Mouse (Mus musculus): ENCODE data around the gene Rpl14. TPM values are rescaled to one million over a fixed set of nuclear protein-coding genes. Genes with fewer than 3 reads are reported as not detected.
A peak's percentile ranks its signal among the peaks of the same experiment; 100 is the strongest.

Gene Rpl14
- polyA plus RNA-seq, 1 experiment from 2014 or later: 733 TPM

GRCm38 (mm10) chr9:120581941-120582618 is 10.8 kb downstream of the Rpl14 start:
- peaks cover 16% of the 10 kb centered on the region for H3K4me1 ChIP-seq (ENCODE audit: insufficient read depth, low read length)
- WGBS: 20% methylated on average over 21 of the region's 21 CpGs
- no peaks in the 10 kb centered on the region for H3K36me3 ChIP-seq (ENCODE audit: insufficient read depth, low read length)
- peak overlapping the region; percentile 87 for H3K27ac ChIP-seq (ENCODE audit: low read length)
- H3K4me2 ChIP-seq (replicated peaks; ENCODE audit: low read depth, low read length): peak overlapping the region; percentile 94
- peak overlapping the region; percentile 78 for H3K9ac ChIP-seq (replicated peaks; ENCODE audit: low read length)
- H3K9me3 ChIP-seq (ENCODE audit: low read length): no peaks in the 10 kb centered on the region
- no peaks in the 10 kb centered on the region for H3K27me3 ChIP-seq (ENCODE audit: insufficient read depth, low read length)
- H3K4me3 ChIP-seq (ENCODE audit: low read length): peak overlapping the region; percentile 50
- ATAC-seq (ENCODE audit: low FRiP score, low TSS enrichment): peak; percentile 79

- Histone ChIP-seq H3K36me3 (ENCODE audit: insufficient read depth, low read length) (no peaks in the 10 kb centered on the region), H3K27me3 (ENCODE audit: insufficient read depth, low read length) (no peaks in the 10 kb centered on the region), H3K9ac (replicated peaks; ENCODE audit: low read length) (peak overlapping the region; percentile 78), H3K4me3 (ENCODE audit: low read length) (peak overlapping the region; percentile 50), H3K4me1 (ENCODE audit: insufficient read depth, low read length) (peaks cover 14% of the 10 kb centered on the region), H3K4me2 (replicated peaks; ENCODE audit: low read depth, low read length) (peak overlapping the region; percentile 94), H3K27ac (ENCODE audit: low read length) (peak overlapping the region; percentile 87), H3K9me3 (ENCODE audit: low read length) (no peaks in the 10 kb centered on the region)
- ATAC-seq (ENCODE audit: low FRiP score, low TSS enrichment): peak; percentile 84
- 7% methylated on average over 28 of the region's 28 CpGs for WGBS
Observed at GRCm38 (mm10) chr9:120582619-120583308, 11.5 kb downstream of the Rpl14 start.

GRCm38 (mm10) chr9:120583314-120583713 is 12.1 kb downstream of the Rpl14 start:
- Histone ChIP-seq H3K9ac (replicated peaks; ENCODE audit: low read length) (no peak overlapping the region; the same call in 1 of the 2 replicates), H3K9me3 (ENCODE audit: low read length) (no peaks in the 10 kb centered on the region), H3K27me3 (ENCODE audit: insufficient read depth, low read length) (no peaks in the 10 kb centered on the region), H3K36me3 (ENCODE audit: insufficient read depth, low read length) (no peaks in the 10 kb centered on the region), H3K4me3 (ENCODE audit: low read length) (no peak overlapping the region), H3K4me1 (ENCODE audit: insufficient read depth, low read length) (peaks cover 12% of the 10 kb centered on the region), H3K4me2 (replicated peaks; ENCODE audit: low read depth, low read length) (no peak overlapping the region; the same call in 1 of the 2 replicates), H3K27ac (ENCODE audit: low read length) (no peak overlapping the region)
- WGBS: 87% methylated on average over 3 of the region's 3 CpGs
- no peak for ATAC-seq (ENCODE audit: low FRiP score, low TSS enrichment)

GRCm38 (mm10) chr9:120586546-120586945 is 15.3 kb downstream of the Rpl14 start:
- no peaks in the 10 kb centered on the region for H3K36me3 ChIP-seq (ENCODE audit: insufficient read depth, low read length)
- no peak overlapping the region for H3K27ac ChIP-seq (ENCODE audit: low read length)
- 14% methylated on average over 3 of the region's 3 CpGs for WGBS
- ATAC-seq (ENCODE audit: low FRiP score, low TSS enrichment): no peak
- H3K4me3 ChIP-seq (ENCODE audit: low read length): no peak overlapping the region
- no peaks in the 10 kb centered on the region for H3K27me3 ChIP-seq (ENCODE audit: insufficient read depth, low read length)
- peaks cover 12% of the 10 kb centered on the region for H3K4me1 ChIP-seq (ENCODE audit: insufficient read depth, low read length)
- H3K9me3 ChIP-seq (ENCODE audit: low read length): no peaks in the 10 kb centered on the region
- H3K4me2 ChIP-seq (replicated peaks; ENCODE audit: low read depth, low read length): no peak overlapping the region
- no peak overlapping the region for H3K9ac ChIP-seq (replicated peaks; ENCODE audit: low read length)

GRCm38 (mm10) chr9:120591490-120591889 is 20.2 kb downstream of the Rpl14 start:
- WGBS: 4% methylated on average over 9 of the region's 9 CpGs
- H3K4me2 ChIP-seq (replicated peaks; ENCODE audit: low read depth, low read length): no peak overlapping the region
- no peak overlapping the region for H3K27ac ChIP-seq (ENCODE audit: low read length)
- no peak for ATAC-seq (ENCODE audit: low FRiP score, low TSS enrichment)
- H3K4me1 ChIP-seq (ENCODE audit: insufficient read depth, low read length): peaks cover 3% of the 10 kb centered on the region; the same call in 1 of the 2 replicates
- no peak overlapping the region for H3K9ac ChIP-seq (replicated peaks; ENCODE audit: low read length)
- H3K36me3 ChIP-seq (ENCODE audit: insufficient read depth, low read length): no peaks in the 10 kb centered on the region
- no peaks in the 10 kb centered on the region for H3K27me3 ChIP-seq (ENCODE audit: insufficient read depth, low read length)
- no peak overlapping the region for H3K4me3 ChIP-seq (ENCODE audit: low read length)
- H3K9me3 ChIP-seq (ENCODE audit: low read length): no peaks in the 10 kb centered on the region

- peak; percentile 47; the same call in 1 of the 2 replicates for ATAC-seq (ENCODE audit: low FRiP score, low TSS enrichment)
- Histone ChIP-seq H3K4me2 (replicated peaks; ENCODE audit: low read depth, low read length) (no peak overlapping the region), H3K9ac (replicated peaks; ENCODE audit: low read length) (no peak overlapping the region), H3K27ac (ENCODE audit: low read length) (peak overlapping the region; percentile 35; the same call in 1 of the 2 replicates), H3K27me3 (ENCODE audit: insufficient read depth, low read length) (no peaks in the 10 kb centered on the region), H3K9me3 (ENCODE audit: low read length) (no peaks in the 10 kb centered on the region), H3K36me3 (ENCODE audit: insufficient read depth, low read length) (no peaks in the 10 kb centered on the region), H3K4me3 (ENCODE audit: low read length) (no peak overlapping the region), H3K4me1 (ENCODE audit: insufficient read depth, low read length) (peaks cover 3% of the 10 kb centered on the region; the same call in 1 of the 2 replicates)
- WGBS: 33% methylated on average over 9 of the region's 9 CpGs
Observed at GRCm38 (mm10) chr9:120593383-120594101, 22.3 kb downstream of the Rpl14 start.

GRCm38 (mm10) chr9:120594839-120595238 is 23.6 kb downstream of the Rpl14 start:
- ATAC-seq (ENCODE audit: low FRiP score, low TSS enrichment): no peak
- Histone ChIP-seq H3K27ac (ENCODE audit: low read length) (no peak overlapping the region), H3K9ac (replicated peaks; ENCODE audit: low read length) (no peak overlapping the region), H3K4me1 (ENCODE audit: insufficient read depth, low read length) (peaks cover 3% of the 10 kb centered on the region; the same call in 1 of the 2 replicates), H3K4me3 (ENCODE audit: low read length) (no peak overlapping the region), H3K27me3 (ENCODE audit: insufficient read depth, low read length) (no peaks in the 10 kb centered on the region), H3K36me3 (ENCODE audit: insufficient read depth, low read length) (no peaks in the 10 kb centered on the region), H3K9me3 (ENCODE audit: low read length) (no peaks in the 10 kb centered on the region), H3K4me2 (replicated peaks; ENCODE audit: low read depth, low read length) (no peak overlapping the region)
- WGBS: 54% methylated on average over 6 of the region's 6 CpGs

GRCm38 (mm10) chr9:120595306-120595705 is 24.1 kb downstream of the Rpl14 start:
- Histone ChIP-seq H3K9me3 (ENCODE audit: low read length) (no peaks in the 10 kb centered on the region), H3K36me3 (ENCODE audit: insufficient read depth, low read length) (no peaks in the 10 kb centered on the region), H3K4me2 (replicated peaks; ENCODE audit: low read depth, low read length) (no peak overlapping the region), H3K27me3 (ENCODE audit: insufficient read depth, low read length) (no peaks in the 10 kb centered on the region), H3K27ac (ENCODE audit: low read length) (no peak overlapping the region), H3K4me3 (ENCODE audit: low read length) (no peak overlapping the region), H3K9ac (replicated peaks; ENCODE audit: low read length) (no peak overlapping the region), H3K4me1 (ENCODE audit: insufficient read depth, low read length) (peaks cover 3% of the 10 kb centered on the region; the same call in 1 of the 2 replicates)
- no peak for ATAC-seq (ENCODE audit: low FRiP score, low TSS enrichment)
- 59% methylated on average over 4 of the region's 4 CpGs for WGBS

GRCm38 (mm10) chr9:120601488-120602171 is 30.4 kb downstream of the Rpl14 start:
- no peak overlapping the region for H3K27ac ChIP-seq (ENCODE audit: low read length)
- no peak overlapping the region for H3K4me3 ChIP-seq (ENCODE audit: low read length)
- H3K27me3 ChIP-seq (ENCODE audit: insufficient read depth, low read length): no peaks in the 10 kb centered on the region
- H3K9me3 ChIP-seq (ENCODE audit: low read length): no peaks in the 10 kb centered on the region
- peak; percentile 76 for ATAC-seq (ENCODE audit: low FRiP score, low TSS enrichment)
- 17% methylated on average over 17 of the region's 17 CpGs for WGBS
- no peak overlapping the region for H3K9ac ChIP-seq (replicated peaks; ENCODE audit: low read length)
- no peak overlapping the region for H3K4me2 ChIP-seq (replicated peaks; ENCODE audit: low read depth, low read length)
- peaks cover 12% of the 10 kb centered on the region; the same call in 1 of the 2 replicates for H3K4me1 ChIP-seq (ENCODE audit: insufficient read depth, low read length)
- no peaks in the 10 kb centered on the region for H3K36me3 ChIP-seq (ENCODE audit: insufficient read depth, low read length)

All from kidney, embryonic 16.5 days (tissue).